In the genomic region with DNA sequence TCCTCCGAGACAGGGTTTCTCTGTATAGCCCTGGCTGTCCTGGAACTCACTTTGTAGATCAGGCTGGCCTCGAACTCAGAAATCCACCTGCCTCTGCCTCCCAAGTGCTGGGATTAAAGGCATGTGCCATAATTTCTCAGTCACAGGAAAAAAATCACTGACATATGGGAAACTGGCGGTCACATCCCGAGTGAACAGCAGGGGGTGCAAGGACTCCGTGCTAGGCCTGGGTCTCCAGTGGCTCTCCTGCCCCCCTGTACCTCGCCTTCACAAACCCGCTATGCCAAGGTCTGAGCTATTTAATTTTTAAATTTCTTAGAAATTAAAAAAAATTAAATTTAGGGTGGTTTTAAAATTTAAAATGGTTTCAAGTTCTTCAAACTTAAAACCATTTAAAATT, we compare ENCODE assay signal across 8 mouse cellular contexts. TPM values are rescaled to one million over a fixed set of nuclear protein-coding genes. Genes with fewer than 3 reads are reported as not detected.
DNase-seq lines count a peak whose midpoint lies in the region; ATAC-seq and TF ChIP-seq lines count a peak whose summit lies in the region.
"Not testable (repeated sequence)": the region's sequence is repeated elsewhere in the genome, so short reads cannot be mapped to it uniquely, and the experiment has no call there.
"Had no signal": no experiment of that assay in that cellular context is flagged by ENCODE, and none has a peak within 500 bp of the region (broad histone marks: within the 10 kb centered on the region; RNA-seq: fewer than 3 reads in every experiment).

No protein-coding gene starts in this region.

- H3K27me3 ChIP-seq in Patski; liver, embryonic 14.5 days (ENCODE audit: control insufficient read depth, insufficient read depth, low read length); midbrain, embryonic 12.5 days; spleen, adult 2 months (ENCODE audit: control insufficient read depth, insufficient read depth, low read length): not testable (repeated sequence)
- peaks cover 23% of the 10 kb centered on the region for H3K27me3 ChIP-seq in embryonic facial prominence, embryonic 10.5 days (replicated peaks; ENCODE audit: low read depth, poor library complexity, severe bottlenecking)

- H3K36me3 ChIP-seq in embryonic facial prominence, embryonic 10.5 days (replicated peaks); liver, embryonic 14.5 days (replicated peaks; ENCODE audit: control insufficient read depth, insufficient read depth, low read depth); midbrain, embryonic 12.5 days; spleen, adult 2 months (ENCODE audit: control insufficient read depth, insufficient read depth, low read length): not testable (repeated sequence)

- not testable (repeated sequence) for H3K9me3 ChIP-seq in embryonic facial prominence, embryonic 10.5 days; liver, embryonic 14.5 days (ENCODE audit: control insufficient read depth, low read length); midbrain, embryonic 12.5 days

- intact Hi-C loops in heart, postnatal 14 days (cut with DNase I), result loop anchor here (5.0 kb wide), 2 partner anchors 57 to 412 kb away; partner anchors contain the start of gene Irf8

- TF ChIP-seq EP300 in liver, embryonic 14.5 days (IDR thresholded peaks at IDR 0.05; ENCODE audit: low read depth), result not testable (repeated sequence)

- H3K4me2 ChIP-seq in liver, embryonic 14.5 days (ENCODE audit: low read depth); midbrain, embryonic 12.5 days (replicated peaks): not testable (repeated sequence)

- not testable (repeated sequence) for H3K9ac ChIP-seq in liver, embryonic 14.5 days (replicated peaks); midbrain, embryonic 12.5 days (replicated peaks)

- ATAC-seq in Patski; liver, embryonic 14.5 days (ENCODE audit: insufficient read depth): not testable (repeated sequence)
- 0 out of 2 replicates have a peak, but pooled peaks have one; percentile 44 for ATAC-seq in midbrain, embryonic 12.5 days (ENCODE audit: low FRiP score, low read depth)

- H3K4me1 ChIP-seq in embryonic facial prominence, embryonic 10.5 days, result peaks cover 19% of the 10 kb centered on the region
- H3K4me1 ChIP-seq in liver, embryonic 14.5 days (replicated peaks; ENCODE audit: control insufficient read depth in 2 of 2, insufficient read depth in 2 of 2, low read length in 1 of 2); midbrain, embryonic 12.5 days; spleen, adult 2 months (ENCODE audit: control insufficient read depth, insufficient read depth, insufficient read length): not testable (repeated sequence)

- 63% methylated on average over 7 of the region's 7 CpGs for WGBS in embryonic facial prominence, embryonic 10.5 days
- 43% methylated on average over 7 of the region's 7 CpGs for WGBS in liver, embryonic 14.5 days (ENCODE audit: insufficient replicate concordance)
- 70% methylated on average over 7 of the region's 7 CpGs for WGBS in midbrain, embryonic 12.5 days
- WGBS in spleen, adult 2 months, result 31% methylated on average over 7 of the region's 7 CpGs

- in situ Hi-C loops in Patski (cut with MboI; ENCODE audit: low pct_unique_long_range_greater_than_20kb), result loop anchor here (5.0 to 25.0 kb wide), 3 partner anchors 37 to 407 kb away; partner anchors contain the start of gene Foxf1

- TF ChIP-seq CTCF in Patski (IDR thresholded peaks at IDR 0.05), result peak; percentile 63
- TF ChIP-seq CTCF in liver, embryonic 14.5 days (IDR thresholded peaks at IDR 0.05; ENCODE audit: low read depth), result peak; percentile 72
- peak; percentile 93 for TF ChIP-seq CTCF in spleen, adult 2 months (IDR thresholded peaks at IDR 0.05; ENCODE audit: extremely low read depth, insufficient read depth, insufficient read length, insufficient replicate concordance)

- TF ChIP-seq POLR2A in spleen, adult 2 months (IDR thresholded peaks at IDR 0.05; ENCODE audit: low read depth, low read length), result not testable (repeated sequence)

- DNase-seq in Patski (ENCODE audit: low read depth, low spot score); liver, embryonic 14.5 days (ENCODE audit: low read depth in 3 of 3, low spot score in 3 of 3): not testable (repeated sequence)
- DNase-seq in embryonic facial prominence, embryonic 10.5 days (ENCODE audit: low spot score), result peak; percentile 52
- peak; percentile 57 to 71 for DNase-seq in heart, postnatal 14 days
- DNase-seq in kidney, postnatal 25 days, result peak; percentile 64 to 73
- DNase-seq in spleen, adult 2 months (ENCODE audit: low read depth in 1 of 2, low spot score in 2 of 2), result peak in 1 of 2 experiments; percentile 64

- CTCF ChIA-PET in Patski (lab: Charles Lee), result interaction anchor here (0.8 to 7.2 kb wide), 5 partner anchors 15 to 117 kb away, joined by 3 to 61 read pairs (median 3); no protein-coding TSS in a partner anchor

- H3K4me3 ChIP-seq in embryonic facial prominence, embryonic 10.5 days; liver, embryonic 14.5 days (ENCODE audit: insufficient read depth in 1 of 2, low read depth in 2 of 2, low read length in 2 of 2); midbrain, embryonic 12.5 days; spleen, adult 2 months (ENCODE audit: extremely low read depth, insufficient read depth, insufficient read length): not testable (repeated sequence)

- not testable (repeated sequence) for H3K27ac ChIP-seq in embryonic facial prominence, embryonic 10.5 days (replicated peaks); liver, embryonic 14.5 days; midbrain, embryonic 12.5 days (replicated peaks); spleen, adult 2 months (ENCODE audit: insufficient read depth, low read length)

- POLR2A ChIA-PET in Patski (lab: Charles Lee), result not testable (repeated sequence)

RNA-seq across cellular contexts. Expression of gene Emc8, which starts 12.0 kb away (rescaled TPM):
- 106 TPM for polyA plus RNA-seq in Patski (2021)
- 388 and 400 TPM in 2 replicates for polyA plus RNA-seq in embryonic facial prominence, embryonic 10.5 days (2016; fragmentation: Nextera tagmentation; extraction: Ambion mirVana)
- total RNA-seq in heart, postnatal 14 days (2021), result 10 to 100 TPM; 47.7 to 58.4 TPM
- 40.3 and 45.5 TPM in 2 replicates for polyA plus RNA-seq in liver, embryonic 14.5 days (2012; rRNA removed)
- 122 and 125 TPM in 2 replicates for polyA plus RNA-seq in liver, embryonic 14.5 days (2014; fragmentation: Nextera tagmentation; extraction: Ambion mirVana)
- 215 and 235 TPM in 2 replicates for polyA plus RNA-seq in midbrain, embryonic 12.5 days (2016; fragmentation: Nextera tagmentation; extraction: Ambion mirVana)
- polyA plus RNA-seq in spleen, adult 2 months (2012; rRNA removed), result 45.7 and 75.1 TPM in 2 replicates

RNA-seq across cellular contexts. Expression of gene Cox4i1, which starts 12.4 kb away (rescaled TPM):
- 1,640 TPM for polyA plus RNA-seq in Patski (2021)
- 874 and 883 TPM in 2 replicates for polyA plus RNA-seq in embryonic facial prominence, embryonic 10.5 days (2016; fragmentation: Nextera tagmentation; extraction: Ambion mirVana)
- total RNA-seq in heart, postnatal 14 days (2021), result 1,000 to 10,000 TPM; 4,230 to 4,270 TPM
- 383 and 573 TPM in 2 replicates for polyA plus RNA-seq in liver, embryonic 14.5 days (2012; rRNA removed)
- polyA plus RNA-seq in liver, embryonic 14.5 days (2014; fragmentation: Nextera tagmentation; extraction: Ambion mirVana), result 701 and 721 TPM in 2 replicates
- 895 and 905 TPM in 2 replicates for polyA plus RNA-seq in midbrain, embryonic 12.5 days (2016; fragmentation: Nextera tagmentation; extraction: Ambion mirVana)
- polyA plus RNA-seq in spleen, adult 2 months (2012; rRNA removed), result 437 and 535 TPM in 2 replicates

RNA-seq across cellular contexts. Expression of gene Gm27021, which starts 12.5 kb away (rescaled TPM):
- polyA plus RNA-seq in Patski (2021), result 1.4 TPM
- polyA plus RNA-seq in embryonic facial prominence, embryonic 10.5 days (2016; fragmentation: Nextera tagmentation; extraction: Ambion mirVana), result 3.7 and 4.2 TPM in 2 replicates
- not detected for total RNA-seq in heart, postnatal 14 days (2021)
- polyA plus RNA-seq in liver, embryonic 14.5 days (2012; rRNA removed), result 0.30 and 0.38 TPM in 2 replicates
- not detected in 2 replicates for polyA plus RNA-seq in liver, embryonic 14.5 days (2014; fragmentation: Nextera tagmentation; extraction: Ambion mirVana)
- 2.1 and 3.0 TPM in 2 replicates for polyA plus RNA-seq in midbrain, embryonic 12.5 days (2016; fragmentation: Nextera tagmentation; extraction: Ambion mirVana)
- polyA plus RNA-seq in spleen, adult 2 months (2012; rRNA removed), result 0.18 and 2.8 TPM in 2 replicates

RNA-seq across cellular contexts. Expression of gene 1190005I06Rik, which starts 33.0 kb away (rescaled TPM):
- polyA plus RNA-seq in Patski (2021), result 3.7 TPM
- polyA plus RNA-seq in embryonic facial prominence, embryonic 10.5 days (2016; fragmentation: Nextera tagmentation; extraction: Ambion mirVana), result 2.9 and 3.8 TPM in 2 replicates
- total RNA-seq in heart, postnatal 14 days (2021), result 1 to 10 TPM; 3.7 to 4.0 TPM
- 0.26 and 0.28 TPM in 2 replicates for polyA plus RNA-seq in liver, embryonic 14.5 days (2012; rRNA removed)
- 0.86 and 1.7 TPM in 2 replicates for polyA plus RNA-seq in liver, embryonic 14.5 days (2014; fragmentation: Nextera tagmentation; extraction: Ambion mirVana)
- 5.2 and 5.7 TPM in 2 replicates for polyA plus RNA-seq in midbrain, embryonic 12.5 days (2016; fragmentation: Nextera tagmentation; extraction: Ambion mirVana)
- polyA plus RNA-seq in spleen, adult 2 months (2012; rRNA removed), result 0.42 and 0.74 TPM in 2 replicates

RNA-seq across cellular contexts. Expression of gene Irf8, which starts 55.8 kb away (rescaled TPM):
- polyA plus RNA-seq in Patski (2021), result 0.44 TPM
- 4.6 and 5.8 TPM in 2 replicates for polyA plus RNA-seq in embryonic facial prominence, embryonic 10.5 days (2016; fragmentation: Nextera tagmentation; extraction: Ambion mirVana)
- total RNA-seq in heart, postnatal 14 days (2021), result 1 to 10 TPM; 3.9 to 4.3 TPM
- polyA plus RNA-seq in liver, embryonic 14.5 days (2012; rRNA removed), result 3.3 and 4.2 TPM in 2 replicates
- 7.2 and 8.9 TPM in 2 replicates for polyA plus RNA-seq in liver, embryonic 14.5 days (2014; fragmentation: Nextera tagmentation; extraction: Ambion mirVana)
- polyA plus RNA-seq in midbrain, embryonic 12.5 days (2016; fragmentation: Nextera tagmentation; extraction: Ambion mirVana), result 4.0 and 4.7 TPM in 2 replicates
- 255 and 267 TPM in 2 replicates for polyA plus RNA-seq in spleen, adult 2 months (2012; rRNA removed)
- polyA plus RNA-seq: myocyte had no signal
